Mouse (Mus musculus): ENCODE results near the gene Gm42906. TPM values are rescaled to one million over a fixed set of nuclear protein-coding genes. Genes with fewer than 3 reads are reported as not detected.

Gene Gm42906
- total RNA-seq, 2 experiments from 2014 or later: 1.6 TPM; not detected in 1

DNA sequence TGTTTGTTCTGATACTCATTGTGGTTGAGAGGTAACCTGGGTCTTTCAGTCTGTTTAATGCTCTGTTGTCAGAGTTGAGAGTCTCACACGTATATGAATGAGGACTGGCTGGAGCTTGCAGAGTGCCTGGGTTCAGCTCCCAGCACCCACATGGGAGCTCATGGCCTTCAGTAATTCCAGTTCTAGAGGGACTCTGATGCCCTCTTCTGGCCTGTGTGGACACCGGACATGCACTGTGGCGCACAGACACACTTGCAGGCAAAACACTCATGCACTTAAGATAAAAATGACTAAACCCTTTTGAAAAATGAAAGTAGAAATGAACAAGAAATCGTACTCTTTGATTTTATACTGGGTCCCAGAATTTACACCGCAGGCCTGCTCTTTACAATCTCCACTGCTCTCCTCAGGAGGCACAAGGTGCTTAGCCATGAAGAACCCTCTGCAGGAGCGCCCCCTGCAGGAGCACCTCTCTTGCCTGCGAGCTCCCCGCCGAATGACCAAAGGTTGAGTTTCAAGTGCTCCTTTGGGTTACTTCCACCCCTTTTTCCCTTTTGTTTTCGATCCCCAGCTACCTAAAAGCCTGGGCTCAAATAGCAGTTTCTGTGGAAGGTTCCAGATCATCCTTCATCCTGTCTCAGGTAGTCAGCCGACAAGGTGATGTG is 372.4 kb downstream of the Gm42906 start:
- intact Hi-C loops (cut with DNase I): loop anchor here (5.0 kb wide), 1 partner anchor 312 kb away; no protein-coding TSS in a partner anchor

GRCm38 (mm10) chr5:151054743-151055114 is 373.2 kb downstream of the Gm42906 start:
- intact Hi-C loops (cut with DNase I): loop anchor here (5.0 kb wide), 1 partner anchor 313 kb away; no protein-coding TSS in a partner anchor
- DNase-seq: no peak

More for the DNA sequence above, 372.4 kb downstream of the Gm42906 start:
- DNase-seq: no peak

- no peak for DNase-seq
- intact Hi-C loops (cut with DNase I): no loop called here
Measured at GRCm38 (mm10) chr5:151054100-151054742, 373.7 kb downstream of the Gm42906 start.

DNA sequence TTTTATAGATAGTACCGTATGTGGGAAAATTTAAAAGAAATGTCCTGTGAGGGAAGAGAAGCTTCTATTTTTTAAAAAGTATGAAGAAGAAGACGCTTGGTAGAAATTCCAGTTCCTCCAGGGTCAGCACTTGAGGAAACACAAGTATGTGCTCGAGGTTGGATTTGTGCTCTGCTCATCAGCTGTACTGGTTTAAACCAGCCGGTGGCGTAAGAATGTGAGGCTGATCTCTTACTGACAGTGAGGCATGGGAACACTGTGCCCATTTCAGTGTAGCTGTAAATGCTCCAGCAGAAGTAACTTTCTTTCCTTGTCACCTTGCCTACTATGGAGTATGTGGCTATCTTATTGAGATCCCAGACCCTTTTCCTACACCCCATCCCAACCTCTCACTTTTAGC is 374.8 kb downstream of the Gm42906 start:
- no peak for DNase-seq
- intact Hi-C loops (cut with DNase I): no loop called here

DNA sequence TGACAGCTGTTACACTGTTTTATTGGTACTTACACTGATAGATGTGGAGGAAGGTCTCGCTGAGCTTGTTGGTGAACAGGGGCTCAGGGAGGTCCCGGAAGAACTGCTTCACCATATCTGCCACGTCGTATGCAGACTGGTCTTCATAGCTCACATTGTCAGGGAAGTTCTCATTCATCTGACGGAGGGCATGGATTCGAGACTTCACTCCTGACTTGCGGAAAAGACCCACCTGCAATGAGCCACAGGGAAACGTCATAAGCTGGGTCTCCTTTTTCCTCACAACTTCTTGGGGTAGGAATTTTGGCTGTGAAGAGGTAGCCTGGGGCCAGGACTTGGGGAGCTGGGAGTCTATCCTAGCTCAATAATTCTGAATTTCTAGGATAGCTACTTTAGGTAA is 375.6 kb downstream of the Gm42906 start:
- intact Hi-C loops (cut with DNase I): no loop called here
- no peak for DNase-seq

DNA sequence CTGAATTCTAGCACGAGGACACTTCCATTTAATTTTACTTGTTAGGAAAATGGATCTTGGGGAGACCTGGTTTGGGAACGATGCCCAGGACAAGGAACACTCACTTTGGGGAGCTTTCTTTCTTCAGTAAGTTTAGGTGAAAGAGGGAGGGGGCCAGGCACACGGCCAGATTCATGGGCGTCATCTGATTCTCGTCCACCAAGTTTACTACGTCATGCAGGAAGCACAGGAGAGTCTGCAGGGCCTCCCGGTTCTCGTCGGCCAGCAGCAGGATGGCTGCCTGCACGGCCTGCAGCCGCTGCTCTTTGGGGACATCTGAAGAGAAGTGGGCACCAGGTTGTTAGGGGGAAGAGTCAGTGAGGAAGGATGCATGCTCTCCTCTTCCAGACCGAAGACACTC is 380.5 kb downstream of the Gm42906 start:
- intact Hi-C loops (cut with DNase I): loop anchor here (5.0 kb wide), 1 partner anchor 140 kb away; no protein-coding TSS in a partner anchor

GRCm38 (mm10) chr5:151046917-151047316 is 381.0 kb downstream of the Gm42906 start:
- DNase-seq: peak; percentile 59 to 61
- intact Hi-C loops (cut with DNase I): loop anchor here (5.0 kb wide), 1 partner anchor 140 kb away; no protein-coding TSS in a partner anchor

More for the DNA sequence above, 380.5 kb downstream of the Gm42906 start:
- peak in 1 of 2 experiments; percentile 53 for DNase-seq

- intact Hi-C loops (cut with DNase I): loop anchor here (5.0 kb wide), 1 partner anchor 141 kb away; no protein-coding TSS in a partner anchor
- DNase-seq: no peak
Measured at GRCm38 (mm10) chr5:151046131-151046530, 381.8 kb downstream of the Gm42906 start.

DNA sequence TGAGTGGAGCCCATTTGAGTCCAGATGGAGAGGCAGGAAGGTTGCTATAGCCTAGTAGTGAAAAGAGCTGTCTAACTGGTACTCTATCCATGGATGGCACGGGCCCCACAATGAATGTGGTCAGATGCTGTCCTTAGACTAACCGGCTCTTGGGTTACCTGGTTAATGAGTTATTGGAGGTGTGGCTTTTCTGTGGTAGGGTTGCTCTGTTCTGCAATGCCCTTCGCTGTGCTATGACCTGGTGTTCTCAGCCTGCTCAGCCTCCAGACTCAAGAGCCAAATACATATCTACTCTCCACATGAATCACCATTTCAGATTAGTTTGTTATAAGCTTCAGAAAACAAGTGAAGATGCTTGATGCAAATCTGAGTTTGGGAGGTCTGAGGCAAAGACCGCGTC is 385.1 kb downstream of the Gm42906 start:
- intact Hi-C loops (cut with DNase I): no loop called here
- DNase-seq: no peak

DNA sequence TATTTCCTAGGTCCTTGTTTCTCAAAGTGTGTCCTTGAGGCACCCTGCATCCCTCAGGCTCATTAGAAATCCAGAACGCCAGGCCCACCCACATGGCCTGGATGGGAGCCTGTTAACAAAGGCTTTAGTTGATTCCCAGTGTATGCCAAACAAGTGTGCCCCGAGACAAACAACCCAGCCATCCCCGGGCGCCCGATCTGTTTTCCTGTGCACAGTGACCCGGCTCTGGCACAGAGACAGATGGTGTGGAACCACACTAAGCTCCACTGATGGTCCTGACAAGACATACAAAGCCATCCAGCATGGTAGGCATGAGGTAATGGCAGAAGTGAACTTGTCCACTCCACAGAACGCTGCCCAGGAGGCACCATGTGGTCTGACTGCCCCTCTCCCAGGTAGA is 390.1 kb downstream of the Gm42906 start:
- intact Hi-C loops (cut with DNase I): no loop called here
- DNase-seq: no peak

DNA sequence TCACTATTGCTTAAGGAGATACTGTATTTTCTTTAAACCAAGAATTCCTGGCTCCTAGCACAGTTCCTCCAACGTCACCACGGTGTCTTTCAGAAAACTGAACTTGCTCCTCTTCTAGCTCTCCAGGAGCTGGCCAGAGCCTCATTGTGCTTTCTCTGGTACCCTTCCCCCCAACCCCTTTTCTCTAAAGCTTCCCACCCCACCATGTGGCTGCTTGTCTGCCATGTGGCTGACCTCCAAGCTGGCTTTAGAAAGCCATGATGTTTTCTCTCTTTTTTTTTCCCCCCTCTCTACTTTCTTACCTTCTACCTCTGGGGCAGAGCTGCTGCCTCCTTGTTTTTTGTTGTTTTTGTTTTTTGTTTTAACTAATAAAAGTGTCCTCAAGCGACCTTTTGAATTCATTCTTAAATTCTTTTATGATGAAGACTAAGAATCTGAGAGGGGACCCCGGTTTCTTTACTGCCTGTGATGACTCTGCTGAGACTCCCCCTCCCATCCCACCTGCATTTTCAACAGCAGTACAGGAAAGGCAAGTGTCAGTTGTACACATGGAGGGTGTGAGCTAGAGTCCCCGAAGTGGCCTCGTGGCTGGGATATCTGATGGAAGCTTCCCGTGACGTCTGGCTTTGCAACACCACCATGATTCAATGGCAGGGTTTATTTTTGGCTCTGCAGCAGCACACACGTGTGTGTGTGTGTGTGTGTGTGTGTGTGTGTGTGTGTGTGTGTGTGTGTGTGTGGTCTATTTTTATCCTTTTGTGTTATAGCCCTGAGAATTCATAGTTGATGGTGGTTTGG is 393.0 kb downstream of the Gm42906 start:
- intact Hi-C loops (cut with DNase I): no loop called here
- DNase-seq: no peak

DNA sequence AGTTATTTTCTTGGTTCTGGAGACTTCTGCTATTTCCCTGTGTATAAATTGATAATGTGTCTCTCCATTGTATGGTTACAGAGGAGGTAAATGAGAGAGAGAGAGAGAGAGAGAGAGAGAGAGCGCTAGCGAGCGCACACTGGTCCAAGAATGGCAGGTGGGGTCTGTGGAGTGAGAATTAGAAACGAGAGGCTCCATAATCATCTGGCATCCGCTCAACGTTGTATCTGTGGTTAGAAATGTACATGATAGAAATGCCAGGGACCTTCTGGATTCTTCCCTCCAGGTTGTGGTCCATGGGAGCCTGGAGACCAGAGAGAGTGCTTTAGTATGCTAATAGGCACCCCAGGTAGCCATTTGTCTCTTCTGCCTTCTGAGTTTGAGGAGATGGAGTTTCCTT is 399.1 kb downstream of the Gm42906 start:
- intact Hi-C loops (cut with DNase I): no loop called here
- DNase-seq: no peak

- DNase-seq: no peak
- intact Hi-C loops (cut with DNase I): no loop called here
Measured at GRCm38 (mm10) chr5:151027171-151027570, 400.8 kb downstream of the Gm42906 start.

- intact Hi-C loops (cut with DNase I): no loop called here
- no peak for DNase-seq
Measured at GRCm38 (mm10) chr5:151026069-151026468, 401.9 kb downstream of the Gm42906 start.

DNA sequence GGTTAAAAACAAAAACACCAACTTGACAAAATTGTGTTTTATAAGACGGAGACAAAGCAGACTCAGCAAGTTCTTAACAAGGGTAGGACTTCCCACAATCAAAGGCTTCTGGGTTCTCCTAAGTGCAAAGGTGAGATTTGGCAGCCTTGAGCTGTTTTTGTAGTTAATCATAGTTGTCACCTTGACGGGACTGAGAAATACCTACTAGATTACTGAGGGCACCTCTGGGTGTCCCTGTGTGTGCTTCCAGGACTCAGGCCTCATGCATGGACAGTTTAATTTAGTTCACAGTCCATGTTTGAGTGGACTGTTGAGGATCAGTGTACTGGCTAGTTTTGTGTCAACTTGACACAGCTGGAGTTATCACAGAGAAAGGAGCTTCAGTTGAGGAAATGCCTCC is 403.5 kb downstream of the Gm42906 start:
- intact Hi-C loops (cut with DNase I): no loop called here
- DNase-seq: no peak

DNA sequence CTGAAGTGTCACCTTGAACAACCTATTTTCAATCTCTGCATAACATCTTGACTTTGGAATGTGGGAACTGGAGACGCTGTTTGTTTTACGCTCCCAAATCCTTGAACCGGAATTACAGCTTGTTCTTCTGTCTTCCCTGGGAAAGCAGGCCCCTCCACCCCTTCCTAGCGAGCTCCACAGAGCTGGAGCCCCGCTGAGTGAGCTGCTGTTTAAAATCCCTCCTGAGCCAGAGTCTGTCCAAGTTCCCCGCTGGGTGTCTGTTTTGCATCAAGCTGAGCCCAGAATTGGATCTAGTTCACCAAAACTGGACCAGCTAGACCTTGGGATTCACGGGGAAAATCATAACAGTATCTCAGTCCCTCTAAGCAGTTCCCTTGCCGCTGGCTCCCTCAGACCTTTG is 404.5 kb downstream of the Gm42906 start:
- DNase-seq: peak; percentile 31 to 45
- intact Hi-C loops (cut with DNase I): no loop called here

DNA sequence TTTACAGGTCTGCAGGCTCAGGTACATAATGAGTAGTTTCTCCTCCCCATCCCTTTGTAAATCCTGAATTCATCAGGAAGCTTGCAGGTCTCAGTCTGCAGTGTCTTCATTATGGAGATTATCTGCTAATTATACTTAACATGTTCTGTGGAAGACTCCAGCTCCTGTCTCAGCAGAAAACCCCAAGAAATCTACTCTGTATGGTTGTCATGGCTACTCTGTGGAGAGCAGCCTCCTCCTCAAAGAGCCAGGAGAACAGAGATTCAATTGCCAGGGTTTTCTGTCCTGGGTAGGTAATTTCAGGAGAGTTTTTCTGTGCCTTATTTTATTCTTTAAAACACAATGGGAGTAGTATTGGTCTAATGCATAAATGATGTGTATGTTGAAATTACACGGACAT is 405.0 kb downstream of the Gm42906 start:
- intact Hi-C loops (cut with DNase I): no loop called here
- no peak for DNase-seq

DNA sequence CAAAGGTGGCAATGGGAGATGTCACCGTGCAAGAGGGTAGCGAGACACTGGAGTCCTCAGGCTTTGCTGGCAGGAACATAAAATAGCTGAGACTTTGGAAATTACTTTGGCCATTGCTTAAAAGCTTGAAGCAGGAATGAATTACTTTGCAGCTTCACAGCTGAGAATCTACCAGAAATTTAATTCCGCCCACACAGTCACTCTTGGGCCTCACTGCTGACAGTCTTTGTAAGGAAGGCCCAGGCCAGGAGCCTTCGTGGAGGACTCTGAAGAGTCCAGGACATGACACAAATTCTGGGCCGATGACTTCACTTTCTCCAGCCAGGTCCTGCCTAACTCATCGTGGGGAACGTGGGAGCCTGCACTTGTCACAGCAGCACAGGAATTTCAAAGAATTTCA is 405.9 kb downstream of the Gm42906 start:
- peak; percentile 12 to 20 for DNase-seq
- intact Hi-C loops (cut with DNase I): no loop called here

DNA sequence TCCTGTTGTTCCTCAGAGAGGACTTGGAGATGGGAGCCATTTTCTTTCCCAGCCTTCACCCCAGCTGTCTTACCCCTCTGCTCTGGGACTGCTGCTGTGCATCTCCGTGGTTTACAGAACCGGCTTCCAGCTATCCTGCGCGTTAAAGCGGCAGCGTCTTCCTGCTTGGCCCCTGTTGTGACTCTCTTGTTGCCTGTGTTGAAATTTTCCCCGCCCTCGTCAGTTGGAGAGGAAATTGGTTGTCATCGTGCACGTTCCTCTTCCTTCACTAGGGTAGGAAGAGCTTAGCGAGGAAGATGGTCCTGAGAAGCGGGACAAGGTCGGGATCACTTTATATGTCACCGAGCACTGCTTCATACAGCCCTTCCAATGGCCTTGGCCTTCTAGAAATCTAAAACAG is 407.1 kb downstream of the Gm42906 start:
- DNase-seq: peak in 1 of 2 experiments; percentile 20
- intact Hi-C loops (cut with DNase I): no loop called here

DNA sequence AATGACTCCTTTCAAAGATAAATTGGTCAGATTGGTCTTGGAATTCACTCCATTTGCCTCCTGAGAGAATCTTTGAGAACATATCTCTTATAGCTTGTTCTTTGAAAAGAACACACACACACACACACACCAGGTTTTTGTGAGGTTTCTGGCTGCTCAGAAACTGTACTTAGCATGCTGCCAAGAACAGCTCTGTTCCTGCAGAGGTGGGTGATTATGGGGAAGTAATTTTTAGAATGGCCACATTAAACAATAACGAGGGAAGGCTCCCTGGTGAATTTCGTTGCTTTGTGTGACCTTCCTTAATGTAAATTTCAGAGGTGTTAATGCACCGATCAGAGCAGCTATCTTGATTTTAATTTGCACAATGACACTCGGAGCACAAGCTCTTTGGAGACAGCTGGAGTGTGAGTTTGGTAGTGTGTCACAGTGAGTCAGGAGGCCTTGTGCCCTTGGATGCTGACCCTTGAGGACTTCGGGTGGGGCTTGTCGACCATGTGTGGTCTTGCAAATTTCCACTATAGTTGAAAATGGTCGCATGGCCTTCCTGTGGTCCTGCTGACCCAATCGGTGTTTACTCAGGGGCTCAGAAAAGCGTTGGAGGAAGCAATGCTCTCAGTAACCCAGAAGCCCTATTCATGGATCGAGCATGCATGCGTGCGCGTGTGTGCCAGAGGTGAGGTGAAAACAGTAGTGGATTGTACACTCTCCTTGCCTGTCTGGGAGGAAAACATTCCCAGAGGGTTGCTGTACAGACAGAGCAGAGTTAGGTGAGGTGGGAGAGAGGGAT is 407.7 kb downstream of the Gm42906 start:
- no peak for DNase-seq
- intact Hi-C loops (cut with DNase I): no loop called here

GRCm38 (mm10) chr5:151018959-151019358 is 409.0 kb downstream of the Gm42906 start:
- no peak for DNase-seq
- intact Hi-C loops (cut with DNase I): no loop called here

Data from heart, postnatal 10 days (tissue).